Mouse (Mus musculus): Measurements from ENCODE around the gene Skap1. TPM values are rescaled to one million over a fixed set of nuclear protein-coding genes. Genes with fewer than 3 reads are reported as not detected.

Skap1 gene
- total and polyA plus RNA-seq, 3 experiments, result not detected

DNA sequence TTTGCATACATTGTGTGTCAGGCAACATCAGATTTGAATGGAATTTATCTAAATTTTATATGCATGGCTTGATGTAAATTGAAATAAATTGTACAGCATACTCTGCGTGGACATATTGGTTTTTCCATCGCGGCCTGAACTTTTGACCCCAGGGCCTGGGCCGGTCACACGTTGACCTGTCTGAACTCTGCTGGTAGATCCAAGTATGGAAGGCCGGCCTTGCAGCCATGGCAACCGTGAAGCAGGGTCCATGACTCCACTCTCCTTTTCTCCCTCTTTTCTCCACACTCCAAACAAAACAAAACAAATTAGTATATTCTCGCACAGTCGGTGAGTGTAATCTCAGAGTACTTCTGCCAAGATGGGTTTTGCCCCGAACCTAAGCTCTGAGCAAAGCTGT lies 118.2 kb downstream of the Skap1 start:
- Histone ChIP-seq H3K79me2 (ENCODE audit: control insufficient read depth, insufficient read depth, low read length, poor library complexity) (no peaks in the 10 kb centered on the region), H3K27me3 (ENCODE audit: control insufficient read depth in 1 of 2, insufficient read depth in 2 of 2, low read length in 2 of 2) (peaks cover 35 to 43% of the 10 kb centered on the region in 2 experiments), H3K4me3 (ENCODE audit: control insufficient read depth in 1 of 2, insufficient read depth in 1 of 2, low read depth in 2 of 2, low read length in 2 of 2) (no peak overlapping the region), H3K4me1 (ENCODE audit: control insufficient read depth in 1 of 2, insufficient read depth in 2 of 2, low read length in 2 of 2) (no peaks in the 10 kb centered on the region), H3K9ac (ENCODE audit: control insufficient read depth, low read depth, low read length, poor library complexity, severe bottlenecking) (no peak overlapping the region), H3K9me3 (replicated peaks; ENCODE audit: insufficient read depth, low read length) (no peaks in the 10 kb centered on the region), H3K27ac (ENCODE audit: control insufficient read depth, low read depth, low read length) (no peak overlapping the region), H3K36me3 (ENCODE audit: control insufficient read depth in 1 of 2, insufficient read depth in 2 of 2, low read length in 2 of 2) (no peaks in the 10 kb centered on the region)
- TF ChIP-seq ZMIZ1 (IDR thresholded peaks at IDR 0.05; ENCODE audit: low read depth, low read length), result no peak
- no peak for TF ChIP-seq CTCF (IDR thresholded peaks at IDR 0.05 in 2 of 3, conservative IDR thresholded peaks at IDR 0.05 in 1 of 3; ENCODE audit: control insufficient read depth in 1 of 3, insufficient read depth in 1 of 3, low read depth in 2 of 3, low read length in 3 of 3, poor library complexity in 1 of 3, severe bottlenecking in 1 of 3)
- no peak for TF ChIP-seq EP300 (IDR thresholded peaks at IDR 0.05; ENCODE audit: low read depth in 1 of 2, low read length in 2 of 2)
- TF ChIP-seq SIN3A (IDR thresholded peaks at IDR 0.05; ENCODE audit: low read length), result no peak
- TF ChIP-seq ETS1 (IDR thresholded peaks at IDR 0.05; ENCODE audit: low read depth, low read length), result no peak
- no peak for TF ChIP-seq POLR2AphosphoS5 (IDR thresholded peaks at IDR 0.05; ENCODE audit: borderline replicate concordance, low read depth, low read length)
- TF ChIP-seq MAX (IDR thresholded peaks at IDR 0.05; ENCODE audit: low read length), result no peak
- TF ChIP-seq ZNF384 (IDR thresholded peaks at IDR 0.05; ENCODE audit: low read depth, low read length), result no peak
- no peak for DNase-seq (ENCODE audit: low read depth, low spot score)

DNA sequence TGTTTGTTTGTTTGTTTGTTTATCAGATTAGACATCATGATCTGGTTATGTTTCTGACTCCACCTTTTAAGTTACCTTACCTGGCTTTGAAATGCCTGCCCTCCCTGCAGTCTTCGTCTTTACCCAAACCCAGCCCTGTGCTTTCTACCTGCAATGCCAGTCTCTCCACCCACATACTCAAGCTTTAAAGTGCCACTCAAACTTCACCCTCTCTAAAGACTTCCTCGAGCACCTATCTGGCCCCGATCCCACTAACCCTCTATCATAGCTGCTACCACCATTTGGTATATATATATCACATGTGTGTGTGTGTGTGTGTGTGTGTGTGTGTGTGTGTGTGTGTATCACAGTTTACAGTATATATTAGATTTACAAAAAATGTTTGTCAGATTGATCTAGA lies 125.4 kb downstream of the Skap1 start:
- no peak overlapping the region for H3K9ac ChIP-seq (ENCODE audit: control insufficient read depth, low read depth, low read length, poor library complexity, severe bottlenecking)
- no peaks in the 10 kb centered on the region for H3K36me3 ChIP-seq (ENCODE audit: control insufficient read depth in 1 of 2, insufficient read depth in 2 of 2, low read length in 2 of 2)
- no peak for TF ChIP-seq EP300 (IDR thresholded peaks at IDR 0.05; ENCODE audit: low read depth in 1 of 2, low read length in 2 of 2)
- TF ChIP-seq NRF1 (IDR thresholded peaks at IDR 0.05; ENCODE audit: insufficient read depth, low read depth, low read length, poor library complexity, severe bottlenecking), result no peak
- no peak for TF ChIP-seq ZC3H11A (IDR thresholded peaks at IDR 0.05; ENCODE audit: low read depth, low read length)
- no peak for TF ChIP-seq E2F4 (IDR thresholded peaks at IDR 0.05; ENCODE audit: borderline replicate concordance, low read depth, low read length)
- no peak for TF ChIP-seq MYB (IDR thresholded peaks at IDR 0.05; ENCODE audit: low read depth, low read length)
- TF ChIP-seq MAZ (IDR thresholded peaks at IDR 0.05; ENCODE audit: low read depth, low read length), result no peak
- no peak for TF ChIP-seq KAT2A (conservative IDR thresholded peaks at IDR 0.05; ENCODE audit: low read depth, low read length)
- no peak for TF ChIP-seq TAL1 (IDR thresholded peaks at IDR 0.05; ENCODE audit: low read length)
- no peak for TF ChIP-seq USF2 (IDR thresholded peaks at IDR 0.05; ENCODE audit: borderline replicate concordance in 1 of 2, insufficient read depth in 1 of 2, low read depth in 1 of 2, low read length in 2 of 2)
- no peak for TF ChIP-seq HCFC1 (IDR thresholded peaks at IDR 0.05; ENCODE audit: low read depth, low read length)
- no peak for TF ChIP-seq ETS1 (IDR thresholded peaks at IDR 0.05; ENCODE audit: low read depth, low read length)
- no peak for TF ChIP-seq POLR2AphosphoS5 (IDR thresholded peaks at IDR 0.05; ENCODE audit: borderline replicate concordance, low read depth, low read length)
- no peak for TF ChIP-seq ZKSCAN1 (IDR thresholded peaks at IDR 0.05; ENCODE audit: low read depth, low read length)
- TF ChIP-seq RAD21 (IDR thresholded peaks at IDR 0.05; ENCODE audit: low read depth, low read length), result no peak
- TF ChIP-seq GABPA (IDR thresholded peaks at IDR 0.05; ENCODE audit: low read depth, low read length), result no peak
- TF ChIP-seq CHD1 (IDR thresholded peaks at IDR 0.05; ENCODE audit: low read depth, low read length), result no peak
- TF ChIP-seq USF1 (IDR thresholded peaks at IDR 0.05; ENCODE audit: low read depth, low read length), result no peak
- TF ChIP-seq POLR2AphosphoS2 (IDR thresholded peaks at IDR 0.05; ENCODE audit: low read length), result no peak
- TF ChIP-seq ZNF384 (IDR thresholded peaks at IDR 0.05; ENCODE audit: low read depth, low read length), result no peak
- no peak for TF ChIP-seq SMC3 (IDR thresholded peaks at IDR 0.05; ENCODE audit: low read depth, low read length)
- H3K27ac ChIP-seq (ENCODE audit: control insufficient read depth, low read depth, low read length), result no peak overlapping the region
- no peak for DNase-seq (ENCODE audit: low read depth, low spot score)
- H3K27me3 ChIP-seq (ENCODE audit: control insufficient read depth in 1 of 2, insufficient read depth in 2 of 2, low read length in 2 of 2), result peaks cover 25 to 37% of the 10 kb centered on the region in 2 experiments
- no peaks in the 10 kb centered on the region for H3K4me1 ChIP-seq (ENCODE audit: control insufficient read depth in 1 of 2, insufficient read depth in 2 of 2, low read length in 2 of 2)
- H3K79me2 ChIP-seq (ENCODE audit: control insufficient read depth, insufficient read depth, low read length, poor library complexity), result no peaks in the 10 kb centered on the region
- no peak overlapping the region for H3K4me3 ChIP-seq (ENCODE audit: control insufficient read depth in 1 of 2, insufficient read depth in 1 of 2, low read depth in 2 of 2, low read length in 2 of 2)
- no peaks in the 10 kb centered on the region for H3K9me3 ChIP-seq (replicated peaks; ENCODE audit: insufficient read depth, low read length)
